Mouse (Mus musculus) heart, postnatal 10 days (tissue): ENCODE measurements at regions not wholly inside any gene's neighbourhood (a gene's known extent, or its start where the extent isn't known, plus 50 kb on each side); places are given as distances from the start of the nearest gene placed in this dataset.

Experiments used
- DNase-seq, 2 experiments: peaks; one replicate each; pipeline ENCODE4 v3.0.0; 2021
- intact Hi-C: fragments of 180-260 bp; cut with DNase I; formaldehyde crosslinking; loops from one replicate; pipeline ENCODE4 v1.15.1; 2025

DNA sequence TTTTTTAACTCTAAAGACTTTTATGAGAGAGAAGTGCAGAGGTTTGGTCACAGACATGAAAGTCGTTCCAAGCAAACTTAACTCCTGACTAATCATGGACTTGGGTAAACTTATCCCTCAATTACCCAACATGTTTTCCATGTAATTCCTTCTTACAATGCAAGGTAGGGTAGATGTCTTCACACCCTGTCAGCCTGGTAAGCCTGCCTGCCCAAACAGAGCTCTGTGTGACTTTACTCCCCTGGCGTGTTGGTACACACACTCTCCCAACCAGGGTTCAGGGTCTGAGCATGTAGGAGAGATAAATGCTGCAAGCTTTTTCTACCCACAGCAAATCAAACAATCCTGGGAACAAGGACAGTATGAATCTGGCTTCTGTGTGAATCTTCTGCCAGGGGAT, 192.1 kb upstream of the Camk1g start:
- intact Hi-C loops: no loop called here

DNA sequence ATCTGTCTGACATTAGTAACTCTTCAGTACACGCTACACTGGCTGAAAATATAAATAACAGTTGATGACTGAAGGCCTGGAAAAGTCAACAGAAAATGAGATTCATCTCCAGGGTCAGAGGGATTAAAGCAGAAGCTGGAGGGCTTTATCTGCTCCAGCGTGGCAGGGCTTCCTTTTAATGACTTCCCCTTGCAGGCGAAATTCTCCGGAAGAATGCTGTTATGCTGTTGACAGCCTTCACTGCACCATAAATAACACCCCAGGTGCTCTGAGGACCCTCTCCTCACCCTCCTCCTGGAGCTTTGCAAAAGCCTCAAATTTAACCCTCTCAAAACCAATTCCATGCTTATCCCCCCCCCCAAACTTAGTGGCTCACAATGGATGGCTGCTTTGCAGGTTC, 188.0 kb upstream of the Camk1g start:
- intact Hi-C loops: no loop called here

More for the DNA sequence above, 192.1 kb upstream of the Camk1g start:
- no peak for DNase-seq

DNA sequence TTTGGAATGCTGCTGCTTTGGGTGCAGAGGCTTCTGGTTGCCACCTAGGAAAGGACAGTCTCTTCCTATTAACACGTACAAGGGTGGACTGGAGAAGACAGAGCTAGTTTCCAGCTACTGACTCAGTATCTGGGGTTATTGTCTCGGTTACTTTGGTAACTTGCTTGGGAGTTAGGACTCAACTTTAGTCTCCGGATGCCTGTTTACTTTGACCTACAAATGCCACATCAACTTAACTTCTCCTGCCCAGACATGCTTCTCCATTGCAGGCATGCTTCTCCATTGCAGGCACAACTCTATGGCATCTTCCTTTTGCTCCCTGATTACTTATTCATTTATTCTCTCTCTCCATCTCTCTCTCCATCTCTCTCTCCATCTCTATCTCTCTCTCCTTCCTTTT, 184.6 kb upstream of the Camk1g start:
- intact Hi-C loops: no loop called here
- DNase-seq: no peak

More for the DNA sequence above, 188.0 kb upstream of the Camk1g start:
- no peak for DNase-seq

DNA sequence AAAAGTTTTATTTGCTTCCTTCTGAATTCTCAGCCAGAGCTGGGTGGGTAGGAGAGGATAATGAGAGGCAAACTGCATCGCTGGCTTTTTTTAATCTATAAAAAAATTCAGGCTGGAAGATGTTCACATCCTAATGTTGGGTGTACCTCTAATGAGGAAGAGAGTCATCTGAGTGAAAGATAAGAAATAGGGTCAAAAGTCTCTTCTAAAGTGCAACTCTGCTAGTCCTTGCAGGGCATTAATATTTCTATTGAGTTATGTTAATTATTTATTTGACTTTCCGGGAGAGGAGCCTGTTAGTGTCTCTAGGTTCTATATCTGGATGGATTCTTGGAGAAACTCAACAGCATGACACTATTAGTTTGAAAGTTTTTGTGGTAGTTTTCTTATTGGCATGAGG, 182.2 kb upstream of the Camk1g start:
- intact Hi-C loops: no loop called here
- DNase-seq: no peak

DNA sequence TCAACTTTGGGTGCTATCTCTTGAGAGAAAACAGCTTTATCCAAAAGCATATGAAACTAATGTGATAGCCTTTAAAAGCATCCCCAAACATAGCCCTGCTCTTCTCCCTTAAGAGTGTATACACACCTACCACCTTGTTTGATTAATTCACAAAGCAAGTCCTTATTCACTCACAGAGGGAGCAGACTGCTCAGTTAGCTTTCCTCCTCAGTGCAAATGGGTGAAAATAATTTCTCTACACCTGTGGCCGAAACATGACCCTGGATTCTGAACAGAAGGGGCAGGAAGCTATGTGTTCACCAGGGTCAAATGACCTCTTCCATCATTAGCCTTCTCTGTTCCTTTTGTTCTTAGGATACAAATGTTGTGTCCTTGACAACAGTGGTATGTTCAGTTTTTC, 181.2 kb upstream of the Camk1g start:
- DNase-seq: no peak
- intact Hi-C loops: no loop called here

DNA sequence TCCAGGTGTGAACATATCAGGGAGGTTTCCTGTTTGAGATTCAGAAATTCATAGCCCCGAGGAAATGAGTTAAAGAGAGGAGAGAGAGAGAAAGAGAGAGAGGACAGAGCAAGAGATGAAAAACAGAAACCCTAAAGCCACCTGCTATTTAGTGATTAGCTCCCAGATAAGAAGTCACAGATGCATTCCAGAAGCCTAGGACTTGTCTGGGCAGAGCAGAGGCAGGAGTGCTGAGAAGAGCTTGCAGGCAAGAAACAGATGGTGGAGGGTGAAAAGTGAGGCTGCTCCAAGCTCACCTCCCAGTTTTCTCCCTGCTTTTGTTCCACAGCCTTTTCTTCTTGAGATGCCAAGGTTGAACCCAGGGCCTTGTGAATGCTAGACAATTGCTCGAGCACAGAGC, 180.7 kb upstream of the Camk1g start:
- intact Hi-C loops: no loop called here
- DNase-seq: no peak

DNA sequence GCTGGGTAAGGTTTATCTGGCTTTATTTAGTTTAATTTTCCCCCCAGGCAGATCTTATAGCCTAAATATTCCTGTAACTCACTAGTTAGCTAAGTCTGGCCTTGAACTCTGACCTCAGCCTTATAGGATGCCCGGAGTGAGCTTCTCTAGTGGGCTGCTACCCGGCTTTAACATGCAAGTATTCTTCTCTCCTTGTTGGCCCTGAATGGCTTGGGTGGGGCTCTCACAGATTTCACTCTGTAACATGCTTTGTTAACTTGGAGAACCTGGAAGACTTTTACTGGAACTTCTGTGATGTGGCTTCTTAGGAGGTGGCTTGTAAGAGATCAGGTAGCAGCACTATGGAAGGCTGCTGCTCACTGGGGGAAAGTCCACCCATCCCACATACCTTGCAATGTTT, 177.3 kb upstream of the Camk1g start:
- intact Hi-C loops: no loop called here
- DNase-seq: no peak

DNA sequence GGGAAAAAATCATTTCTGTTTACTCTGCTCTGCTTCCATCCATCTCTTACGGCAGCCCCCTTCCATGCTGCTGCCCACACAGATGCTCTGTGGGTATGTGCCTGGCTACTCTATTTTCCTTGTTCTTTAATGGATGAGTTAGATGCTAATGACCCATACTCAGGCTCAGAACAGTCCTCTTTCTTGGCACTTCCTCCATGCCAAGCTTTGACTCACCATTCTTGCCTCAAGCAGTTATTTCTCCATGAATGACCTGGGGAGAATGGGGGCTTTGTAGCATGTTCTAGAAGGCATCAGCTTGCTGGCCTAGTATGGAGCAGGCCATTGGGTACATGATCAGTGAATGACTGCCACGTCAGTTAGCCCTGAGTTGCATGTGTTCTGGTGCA, 175.9 kb upstream of the Camk1g start:
- no peak for DNase-seq
- intact Hi-C loops: no loop called here

DNA sequence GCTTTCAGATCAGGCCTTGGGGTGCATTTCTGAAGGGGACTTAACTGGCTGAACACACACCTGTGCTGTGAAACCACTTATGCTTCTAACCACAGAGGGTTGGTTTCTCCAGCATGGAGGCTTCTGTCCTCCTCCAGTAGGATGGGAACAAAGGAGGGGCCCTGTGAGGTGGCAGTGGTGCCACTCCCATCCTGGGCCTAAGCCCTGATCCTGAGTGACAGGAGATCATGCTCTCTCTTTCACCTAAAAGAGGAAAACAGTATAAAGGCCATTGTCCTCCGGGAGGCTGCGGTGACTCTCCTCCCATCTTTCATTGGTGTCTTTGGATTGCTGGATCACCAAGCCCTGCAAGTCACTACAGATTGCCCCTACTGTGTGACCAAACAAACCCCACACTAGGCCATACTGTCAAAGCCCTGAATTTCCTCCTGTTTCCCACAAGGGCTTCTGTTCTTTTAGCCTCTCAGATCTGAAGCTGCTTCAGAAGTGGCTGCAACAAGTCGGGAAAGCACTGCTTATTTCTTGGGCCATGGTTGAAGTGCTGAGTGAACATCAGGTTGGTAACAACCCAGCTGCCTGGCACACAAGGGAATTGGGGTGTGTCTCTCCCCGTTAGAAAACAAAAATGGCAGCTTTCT, 175.4 kb upstream of the Camk1g start:
- intact Hi-C loops: no loop called here
- no peak for DNase-seq

DNA sequence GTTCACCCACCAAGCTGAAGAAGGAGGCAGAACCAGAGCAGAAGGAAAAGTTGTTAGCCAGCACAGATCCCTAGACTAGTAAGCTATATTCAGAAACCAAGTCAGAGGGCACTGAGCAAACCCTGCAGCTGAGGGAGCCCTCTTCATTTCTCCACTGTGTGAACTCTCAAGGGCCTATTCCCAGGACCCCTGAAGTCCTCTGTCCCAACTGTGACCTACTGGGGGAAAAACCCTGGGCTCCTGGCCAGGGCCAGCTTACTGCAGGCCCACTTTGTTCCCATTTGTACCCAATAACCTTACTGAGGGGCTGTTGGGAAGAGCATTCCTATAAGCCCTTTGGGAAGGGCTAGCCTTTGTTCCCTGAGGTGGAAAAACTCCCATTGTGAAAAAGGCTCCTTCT, 174.7 kb upstream of the Camk1g start:
- intact Hi-C loops: no loop called here
- no peak for DNase-seq

DNA sequence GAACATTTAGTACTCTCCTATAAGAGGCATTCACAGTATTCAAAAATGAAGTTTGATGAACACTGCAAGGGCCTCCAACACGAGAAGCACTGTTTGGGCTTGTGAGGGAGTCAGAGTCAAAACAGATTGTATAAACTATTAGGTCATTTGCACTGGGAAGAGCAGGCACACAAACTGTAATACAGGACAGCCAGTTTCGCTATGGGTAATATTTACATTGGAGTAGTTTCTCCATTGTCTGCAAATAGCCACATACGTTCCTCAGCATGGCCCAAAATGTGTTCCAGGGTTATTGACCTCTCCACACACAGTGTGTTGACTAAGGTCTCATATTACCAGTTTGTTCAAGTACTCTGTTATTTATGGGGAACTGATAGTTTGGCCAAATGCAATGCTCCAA, 173.7 kb upstream of the Camk1g start:
- intact Hi-C loops: no loop called here
- no peak for DNase-seq

DNA sequence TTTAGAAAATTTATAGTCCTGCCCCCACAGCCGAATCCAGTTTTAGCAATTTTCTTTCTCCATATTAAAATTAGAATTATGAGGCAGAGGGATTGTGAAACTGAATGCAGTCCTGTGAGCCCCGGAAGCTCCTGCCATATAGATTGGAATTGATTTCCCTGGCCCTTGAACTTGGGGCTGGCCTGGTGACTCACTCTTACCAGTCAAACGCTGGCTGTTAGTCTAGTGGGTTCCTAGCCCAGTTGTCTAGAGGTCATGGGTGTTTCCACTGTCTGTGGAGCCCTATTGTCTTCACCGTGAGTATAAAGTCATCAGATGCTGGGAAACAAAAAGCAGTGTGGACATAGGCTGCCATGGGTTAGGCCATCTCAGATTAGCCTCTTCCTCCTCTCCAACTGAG, 173.2 kb upstream of the Camk1g start:
- intact Hi-C loops: no loop called here

DNA sequence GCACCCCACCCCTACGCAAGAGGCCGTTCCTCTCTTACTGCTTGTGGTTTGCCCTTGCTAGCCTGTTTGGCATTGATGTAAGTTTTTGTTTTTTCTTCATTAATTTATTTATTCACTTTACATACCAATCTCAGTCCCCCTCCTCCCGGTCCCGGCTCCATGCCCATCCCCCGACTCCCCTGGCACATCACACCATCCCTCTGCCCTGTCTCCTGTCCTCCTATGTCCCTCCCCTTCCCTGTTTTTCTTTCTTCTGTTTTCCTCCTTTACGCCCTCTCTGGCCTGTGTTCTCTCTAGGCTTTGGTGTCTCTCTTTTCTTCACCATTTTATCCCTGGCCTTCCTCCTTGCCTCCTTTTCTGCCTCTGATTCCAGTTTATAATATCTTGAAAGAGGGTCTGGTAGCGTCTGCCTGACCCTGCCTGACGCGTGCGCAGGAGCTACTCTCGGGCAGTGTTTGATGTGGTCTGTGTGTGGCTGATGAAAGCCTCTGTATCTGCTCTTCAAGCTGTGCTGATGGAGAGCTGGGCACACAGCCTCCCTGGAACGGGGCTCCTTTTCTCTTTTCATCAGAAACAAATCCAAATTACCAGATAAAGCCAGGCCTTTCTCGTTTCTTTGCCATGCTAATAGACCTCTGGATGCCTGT, 172.0 kb upstream of the Camk1g start:
- DNase-seq: no peak
- intact Hi-C loops: no loop called here

More for the DNA sequence above, 173.2 kb upstream of the Camk1g start:
- DNase-seq: no peak

DNA sequence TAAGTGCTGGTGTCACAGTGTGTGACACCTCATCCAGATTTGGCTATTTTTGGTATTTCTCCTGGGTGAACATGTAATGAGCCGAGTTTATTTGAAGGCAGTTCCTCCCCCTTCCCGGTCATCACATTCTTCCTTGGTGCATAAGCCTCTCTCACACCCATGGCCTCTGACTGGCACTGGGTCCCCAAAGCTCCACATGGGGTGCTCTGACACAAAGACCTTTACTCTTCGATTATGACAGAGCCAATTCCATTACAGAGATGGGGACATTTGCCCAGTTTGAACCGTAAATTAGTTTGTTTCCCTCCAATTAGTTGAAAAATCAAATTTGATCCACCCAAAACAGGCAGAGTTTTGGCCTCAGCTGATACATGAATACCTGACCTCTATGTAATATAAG, 171.2 kb upstream of the Camk1g start:
- DNase-seq: no peak
- intact Hi-C loops: no loop called here

DNA sequence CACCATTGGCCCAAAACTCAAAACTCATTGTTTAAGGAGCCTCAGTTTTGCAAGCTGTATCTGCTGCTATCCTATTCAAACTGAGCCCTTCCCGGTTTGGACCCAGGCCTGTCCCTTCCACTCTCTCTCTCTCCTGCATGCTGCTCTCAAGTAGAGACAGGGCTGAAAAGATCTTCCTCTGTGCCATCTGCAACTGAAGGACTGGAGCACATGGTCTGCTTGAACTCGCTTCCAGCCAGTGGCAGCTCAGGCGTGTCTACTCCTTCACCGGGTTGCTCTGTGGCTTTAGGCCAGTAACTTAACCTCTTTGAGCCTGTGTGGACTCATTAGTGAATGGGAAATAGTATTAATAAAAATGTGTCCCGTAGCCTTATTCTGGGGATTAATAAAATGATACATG, 170.4 kb upstream of the Camk1g start:
- DNase-seq: no peak

DNA sequence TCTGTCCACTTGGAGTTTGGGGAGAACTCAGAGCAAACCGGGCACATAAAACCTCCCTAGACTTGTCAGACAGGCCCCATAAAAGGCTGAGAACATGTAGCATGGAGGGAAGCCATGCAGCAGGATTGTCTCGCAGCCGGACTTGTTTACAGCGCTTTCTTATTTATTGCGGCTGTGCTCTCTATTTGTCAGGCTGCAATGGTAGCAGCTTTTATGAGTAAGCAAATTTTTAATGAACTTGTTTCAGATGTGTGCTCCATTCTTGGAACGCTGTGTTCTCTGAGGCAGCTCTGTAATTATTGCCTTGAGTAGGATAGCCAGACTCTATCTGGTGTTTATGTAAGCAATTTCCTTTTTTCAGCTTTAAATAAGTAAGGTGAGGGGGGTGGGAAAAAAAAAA, 169.2 kb upstream of the Camk1g start:
- intact Hi-C loops: no loop called here
- no peak for DNase-seq

More for the DNA sequence above, 170.4 kb upstream of the Camk1g start:
- intact Hi-C loops: no loop called here

DNA sequence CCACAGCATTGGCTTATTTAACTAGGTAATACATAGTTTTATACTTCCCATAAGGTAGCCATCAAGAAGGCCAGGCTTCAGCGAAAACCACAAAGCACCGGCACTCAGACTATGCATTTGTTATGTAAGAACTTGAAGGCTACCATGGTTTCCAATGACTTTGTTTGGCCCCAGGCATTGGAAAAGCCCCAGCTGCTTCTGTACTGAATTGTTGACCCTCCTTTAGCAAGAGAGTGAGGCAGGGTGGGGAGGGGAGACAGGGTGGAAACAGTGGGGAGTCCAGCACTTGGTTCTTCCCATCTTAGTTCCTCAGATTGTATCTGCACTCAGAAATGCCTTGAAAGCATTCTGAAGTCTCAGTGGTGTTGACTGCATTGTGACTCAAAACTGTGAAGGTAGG, 168.3 kb upstream of the Camk1g start:
- no peak for DNase-seq
- intact Hi-C loops: no loop called here

DNA sequence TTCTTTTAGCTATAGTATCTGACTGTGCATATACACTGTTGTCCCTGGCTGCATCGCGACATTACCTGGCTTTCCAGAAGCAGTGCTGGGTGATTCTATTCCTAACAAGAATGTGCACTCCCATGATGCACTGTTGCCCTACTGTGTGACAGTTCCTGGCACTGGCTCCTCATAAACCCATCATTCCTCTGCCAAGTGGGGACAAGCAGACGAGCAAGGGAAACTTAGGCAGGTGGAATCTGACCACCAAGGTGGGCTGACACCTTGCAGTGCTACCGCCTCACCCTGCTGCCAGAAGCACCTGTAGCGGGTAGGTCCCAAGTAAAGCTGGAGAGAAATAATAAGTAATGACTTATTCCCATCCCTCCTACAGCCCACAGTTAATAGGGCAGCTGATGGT, 167.5 kb upstream of the Camk1g start:
- DNase-seq: no peak
- intact Hi-C loops: no loop called here

DNA sequence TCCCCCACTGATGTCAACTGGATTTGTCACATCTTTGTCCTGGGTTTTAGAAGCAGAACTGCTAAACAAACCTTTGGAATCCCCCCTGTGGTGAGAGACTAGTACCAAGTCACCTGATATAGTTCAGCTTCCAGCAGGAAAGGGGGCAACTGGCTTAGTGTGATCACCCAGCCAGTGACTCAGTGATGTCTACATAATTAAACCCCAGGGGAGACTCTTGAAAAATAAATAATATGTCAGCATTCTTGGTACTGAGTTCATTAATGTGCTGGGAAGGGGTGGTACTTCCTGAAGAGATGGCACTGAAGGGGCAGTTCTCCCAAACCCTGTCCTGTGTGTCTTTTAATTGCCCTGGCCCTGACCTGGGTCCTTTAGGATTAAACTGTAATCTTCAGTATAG, 166.5 kb upstream of the Camk1g start:
- intact Hi-C loops: no loop called here
- no peak for DNase-seq

DNA sequence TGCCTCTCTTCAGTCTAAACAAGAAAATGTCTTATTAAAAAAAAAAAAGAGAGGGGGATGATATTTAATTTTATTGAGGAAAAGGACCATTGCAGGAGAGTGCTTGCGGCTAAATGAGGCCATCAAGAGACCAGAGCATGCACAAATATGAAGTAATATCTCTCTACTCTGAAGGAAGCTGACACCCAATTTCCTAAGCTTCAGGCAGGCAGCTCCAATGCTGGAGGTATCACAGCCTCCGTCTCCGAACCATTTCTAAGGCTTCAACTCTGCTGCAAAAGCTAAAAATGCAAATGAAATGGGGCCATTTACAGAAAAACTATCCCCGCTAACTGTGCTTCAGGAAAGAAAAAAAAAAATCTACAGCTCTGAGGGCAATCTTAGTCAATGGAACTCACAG, 164.4 kb upstream of the Camk1g start:
- no peak for DNase-seq
- intact Hi-C loops: no loop called here

DNA sequence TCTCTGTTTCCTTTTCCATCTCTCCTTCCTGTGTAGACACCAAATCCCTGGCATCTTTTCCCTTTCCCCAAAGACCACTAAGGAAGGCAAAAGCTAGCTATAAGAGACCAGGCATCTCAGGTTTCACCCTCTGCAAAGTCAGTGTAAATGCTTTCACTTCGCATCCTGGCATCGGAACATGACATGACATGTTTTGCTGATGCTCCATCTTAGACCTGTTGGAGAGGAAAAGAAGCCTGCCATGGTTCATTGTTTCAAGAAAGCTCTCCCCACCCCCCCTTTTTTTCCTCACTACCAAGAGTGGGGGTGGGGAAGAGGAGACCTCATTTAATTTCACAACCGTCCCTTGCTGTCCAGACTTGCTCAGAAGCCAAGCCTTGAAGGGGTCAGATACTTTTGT, 156.4 kb upstream of the Camk1g start:
- DNase-seq: no peak
- intact Hi-C loops: no loop called here

DNA sequence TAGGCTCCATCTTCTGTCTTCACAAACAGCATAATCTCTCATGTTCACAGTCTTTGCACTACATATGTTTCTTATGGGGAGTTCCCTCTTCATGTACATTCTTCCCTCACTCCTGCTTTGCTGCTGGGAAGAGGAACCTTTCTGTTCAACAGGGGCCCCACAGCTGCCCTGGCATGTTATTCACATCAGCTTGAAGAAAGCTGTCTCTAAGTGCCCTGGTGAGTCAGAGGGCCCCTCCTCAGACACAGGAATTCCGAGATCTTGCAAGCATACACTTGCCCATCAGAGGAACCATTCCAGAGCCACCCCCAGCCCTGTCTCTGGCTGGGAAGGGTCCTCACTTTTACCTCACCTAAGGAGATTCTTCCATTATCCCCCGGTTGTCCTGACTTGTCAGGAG, 151.9 kb upstream of the Camk1g start:
- no peak for DNase-seq
- intact Hi-C loops: no loop called here

DNA sequence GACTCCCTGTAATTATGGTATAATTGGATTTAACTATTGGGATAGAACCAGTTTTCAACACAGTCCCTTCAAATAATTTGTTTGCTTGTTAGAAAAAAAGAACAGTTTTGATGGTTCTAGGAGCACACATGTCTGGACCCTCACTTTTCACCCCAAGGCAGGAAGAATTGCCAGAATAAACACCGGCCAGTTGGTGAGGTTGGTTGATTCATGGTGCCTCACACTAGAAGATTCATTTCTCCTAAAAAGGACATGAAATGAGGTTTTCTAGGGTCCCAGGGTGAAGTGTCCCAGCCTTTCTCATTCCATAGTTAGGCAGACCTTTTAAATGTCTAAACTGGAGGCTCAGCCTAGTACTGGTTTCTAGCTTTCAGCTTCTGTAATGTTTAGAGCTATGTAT, 148.7 kb upstream of the Camk1g start:
- DNase-seq: no peak

More for the DNA sequence above, 148.7 kb upstream of the Camk1g start:
- intact Hi-C loops: no loop called here
